Mouse (Mus musculus) megakaryocyte, embryonic 14.5 days (primary cell): ENCODE data around the gene Dyrk3. TPM values are rescaled to one million over a fixed set of nuclear protein-coding genes. Genes with fewer than 3 reads are reported as not detected.

Source experiments
- H3K27me3 ChIP-seq: replicated peaks from 2 replicates; pipeline ENCODE3; 2012; ENCODE audit warnings: inconsistent platforms
- H3K36me3 ChIP-seq: replicated peaks from 2 replicates; pipeline ENCODE3; 2012; ENCODE audit warnings: low read length, inconsistent platforms, mixed read lengths
- H3K4me1 ChIP-seq: 2 replicates; pipeline ENCODE4 v1.6.1; 2012; ENCODE audit warnings: inconsistent platforms
- H3K4me3 ChIP-seq: replicated peaks from 2 replicates; pipeline ENCODE3; 2012; ENCODE audit warnings: moderate library complexity, mild to moderate bottlenecking, inconsistent platforms
- H3K9me3 ChIP-seq: 2 replicates; pipeline ENCODE4 v1.6.1; 2012; ENCODE audit warnings: inconsistent platforms
- FLI1 ChIP-seq: IDR thresholded peaks from 2 replicates; pipeline ENCODE4 v1.6.1; 2012; ENCODE audit warnings: low read length, inconsistent platforms, mixed read lengths
- GATA1 ChIP-seq: IDR thresholded peaks from 3 replicates; pipeline ENCODE4 v1.6.1; 2012; ENCODE audit warnings: mixed read lengths, low read length, inconsistent platforms, borderline replicate concordance
- polyA plus RNA-seq: library from polyadenylated mRNA; stranded (reverse); fragments of >175 nt; gene quantifications from 2 replicates; pipeline ENCODE4 v1.2.3, GENCODE M21; 2012; ENCODE audit warnings: low replicate concordance; ENCODE audit not compliant: insufficient read depth

Dyrk3 gene
- 6.4 and 8.0 TPM in 2 replicates for polyA plus RNA-seq

DNA sequence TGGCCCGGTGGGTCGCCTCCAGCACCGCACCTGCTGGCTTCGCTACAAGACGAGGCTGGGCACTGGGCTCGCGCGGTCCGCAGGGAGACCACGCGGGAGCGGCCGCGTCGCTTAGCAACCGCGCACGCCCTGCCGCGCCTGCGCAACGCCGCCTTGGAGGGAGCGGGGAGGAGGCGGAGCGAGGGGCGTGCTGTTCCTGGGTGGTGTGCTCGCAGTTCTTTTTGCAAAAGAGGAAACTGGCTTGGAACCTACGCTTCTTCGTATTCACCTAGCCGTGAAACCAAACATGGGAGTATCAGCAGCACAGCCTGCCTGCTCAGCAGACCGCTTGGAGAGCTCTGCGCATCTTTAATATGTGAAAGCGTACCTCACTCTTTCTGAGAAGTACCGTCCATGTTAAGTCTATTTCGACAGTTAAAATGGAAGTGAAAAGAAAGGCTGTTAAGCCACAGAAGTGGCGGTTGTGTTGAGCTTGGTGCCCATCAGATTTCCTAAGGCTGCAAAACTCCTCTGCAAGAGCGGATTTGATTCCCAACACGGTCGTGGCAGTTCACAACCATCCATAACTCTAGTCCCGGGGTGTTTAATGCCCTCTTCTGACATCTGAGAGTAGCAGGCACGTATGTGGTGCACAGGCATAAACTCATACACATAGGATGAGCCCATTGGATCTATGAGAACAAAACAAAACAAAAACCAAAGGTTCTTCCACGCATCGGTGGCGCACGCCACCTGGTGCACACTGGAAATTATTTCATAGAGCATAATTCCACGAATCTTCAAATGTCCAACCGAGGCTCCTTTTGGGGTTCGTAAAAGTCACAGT, at the start of gene Dyrk3:
Dyrk3 (minus strand) TSS at position 150 of the 826 bp plus-strand sequence.
- Histone ChIP-seq H3K4me3 (peak within 1 kb of the TSS; percentile 96), H3K27me3 (no peaks in the 10 kb centered on the region), H3K36me3 (peaks cover 20% of the 10 kb centered on the region), H3K4me1 (peaks cover 81% of the 10 kb centered on the region), H3K9me3 (peaks cover 4% of the 10 kb centered on the region; the same call in 1 of the 2 replicates)
- TF ChIP-seq GATA1, result no peak

DNA sequence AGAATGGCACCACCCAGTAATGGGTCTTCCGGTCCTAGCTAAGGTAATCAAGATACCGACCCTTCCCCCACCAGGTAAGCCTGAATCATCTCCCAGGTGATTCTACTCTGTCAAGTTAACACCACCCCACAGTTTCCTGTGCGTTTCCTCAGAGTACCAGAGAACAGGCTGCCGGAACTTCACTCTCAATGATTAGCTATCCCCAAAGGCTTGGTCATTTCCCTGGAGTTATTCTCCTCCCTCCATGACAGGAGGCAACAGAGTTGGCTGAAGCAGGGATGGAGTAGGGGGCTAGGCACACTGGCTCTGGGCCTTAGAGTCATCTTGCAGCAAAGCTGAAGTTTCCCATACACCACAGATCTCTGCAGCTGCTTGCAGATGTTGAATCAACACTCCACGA, 49.7 kb upstream of the Dyrk3 start:
- no peaks in the 10 kb centered on the region for H3K9me3 ChIP-seq
- H3K27me3 ChIP-seq, result no peaks in the 10 kb centered on the region
- peaks cover 62% of the 10 kb centered on the region for H3K36me3 ChIP-seq
- H3K4me1 ChIP-seq, result peaks cover 98% of the 10 kb centered on the region
- TF ChIP-seq FLI1 (no peak), GATA1 (no peak)
- H3K4me3 ChIP-seq, result peak overlapping the region; percentile 12

DNA sequence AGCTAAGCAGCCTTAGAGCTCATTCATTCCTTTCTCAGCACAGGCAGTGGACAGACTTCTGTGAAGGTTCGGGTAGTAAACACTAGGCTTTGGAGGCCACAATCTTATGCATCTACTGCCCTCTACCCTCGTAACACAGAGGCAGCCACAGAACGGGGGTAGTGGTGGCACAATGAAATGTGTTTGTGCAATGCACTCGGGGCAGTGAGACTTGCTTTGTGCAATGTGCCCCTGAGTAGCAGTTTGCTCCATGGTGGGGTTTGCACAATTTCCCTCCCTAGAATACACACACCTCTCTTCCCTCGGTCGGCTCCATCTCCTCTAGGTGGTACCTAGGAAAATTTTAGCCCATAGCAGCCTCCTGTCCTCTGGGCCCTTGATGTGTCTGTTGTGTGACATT, 48.9 kb upstream of the Dyrk3 start:
- Histone ChIP-seq H3K27me3 (no peaks in the 10 kb centered on the region), H3K9me3 (no peaks in the 10 kb centered on the region), H3K4me1 (peaks cover 98% of the 10 kb centered on the region), H3K4me3 (peak overlapping the region; percentile 25), H3K36me3 (peaks cover 63% of the 10 kb centered on the region)
- TF ChIP-seq FLI1, result no peak
- TF ChIP-seq GATA1, result no peak

DNA sequence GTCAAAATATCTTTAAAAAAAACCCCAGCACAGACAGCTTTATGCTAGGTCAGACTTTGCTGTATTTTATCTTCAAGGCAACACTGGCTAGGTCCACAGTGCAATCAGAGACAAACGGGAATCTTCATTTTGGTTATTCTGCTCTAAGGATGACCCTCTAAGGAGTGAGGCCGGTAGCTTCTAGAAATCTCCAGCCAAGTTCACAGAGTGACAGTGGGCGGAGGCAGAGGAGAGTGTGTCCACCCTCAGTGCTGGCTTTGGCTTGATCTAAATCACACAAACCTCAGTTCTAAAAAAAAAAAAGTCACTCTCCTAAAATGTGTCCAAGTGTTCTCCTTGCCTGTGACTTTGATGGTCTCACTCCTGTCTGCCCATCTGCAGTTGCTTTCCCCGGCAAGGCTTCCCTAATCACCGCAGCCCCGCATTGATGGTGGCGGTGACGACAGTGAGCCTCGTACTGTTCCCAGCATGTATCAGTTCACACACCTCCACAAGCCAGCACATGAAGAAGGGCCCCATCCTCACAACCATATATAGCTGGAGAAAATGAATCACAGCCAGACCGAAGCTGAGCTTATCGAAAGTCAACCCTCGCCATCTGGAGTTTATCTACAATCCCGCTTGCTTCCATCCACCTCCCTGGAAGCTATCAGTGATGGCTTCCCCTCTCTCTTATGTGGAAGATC, 47.8 kb upstream of the Dyrk3 start:
- Histone ChIP-seq H3K36me3 (peaks cover 63% of the 10 kb centered on the region), H3K4me3 (no peak overlapping the region), H3K27me3 (no peaks in the 10 kb centered on the region), H3K9me3 (no peaks in the 10 kb centered on the region), H3K4me1 (peaks cover 98% of the 10 kb centered on the region)
- TF ChIP-seq GATA1, result no peak
- no peak for TF ChIP-seq FLI1

DNA sequence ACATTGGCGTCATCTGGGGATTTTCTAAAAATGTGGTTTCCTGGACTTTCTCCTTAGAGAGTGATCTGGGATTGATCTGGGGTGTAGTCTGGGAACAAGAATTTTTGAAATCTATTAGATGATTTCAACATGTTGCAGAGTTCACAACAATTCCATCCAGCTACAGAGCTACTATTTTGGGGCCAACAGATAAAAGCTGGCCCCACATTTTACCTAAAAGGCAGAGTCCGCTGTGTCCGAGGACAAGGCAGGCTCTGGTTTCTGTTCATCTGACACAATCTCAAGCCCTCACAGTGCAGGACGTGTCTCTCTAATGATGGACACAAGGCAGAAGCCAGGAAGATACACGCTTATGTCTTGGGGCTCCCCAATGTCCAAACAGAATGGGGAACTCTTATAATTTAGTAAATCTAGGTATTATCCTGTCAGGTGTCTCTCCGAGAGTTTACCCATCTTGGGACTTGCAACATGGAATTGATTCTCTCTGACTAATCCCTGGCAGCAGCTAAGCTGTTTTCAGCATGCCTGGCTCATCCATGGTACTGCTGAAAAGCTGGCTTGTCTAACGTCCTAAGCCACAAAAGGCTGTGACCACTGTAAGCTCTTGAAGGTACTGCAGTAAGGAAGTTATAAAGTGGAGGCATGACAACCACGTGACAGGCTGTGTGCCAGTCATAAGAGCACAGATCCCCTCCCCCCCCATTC, 47.0 kb upstream of the Dyrk3 start:
- Histone ChIP-seq H3K36me3 (peaks cover 67% of the 10 kb centered on the region), H3K9me3 (no peaks in the 10 kb centered on the region), H3K4me1 (peaks cover 100% of the 10 kb centered on the region), H3K4me3 (no peak overlapping the region), H3K27me3 (no peaks in the 10 kb centered on the region)
- TF ChIP-seq GATA1 (no peak), FLI1 (no peak)

DNA sequence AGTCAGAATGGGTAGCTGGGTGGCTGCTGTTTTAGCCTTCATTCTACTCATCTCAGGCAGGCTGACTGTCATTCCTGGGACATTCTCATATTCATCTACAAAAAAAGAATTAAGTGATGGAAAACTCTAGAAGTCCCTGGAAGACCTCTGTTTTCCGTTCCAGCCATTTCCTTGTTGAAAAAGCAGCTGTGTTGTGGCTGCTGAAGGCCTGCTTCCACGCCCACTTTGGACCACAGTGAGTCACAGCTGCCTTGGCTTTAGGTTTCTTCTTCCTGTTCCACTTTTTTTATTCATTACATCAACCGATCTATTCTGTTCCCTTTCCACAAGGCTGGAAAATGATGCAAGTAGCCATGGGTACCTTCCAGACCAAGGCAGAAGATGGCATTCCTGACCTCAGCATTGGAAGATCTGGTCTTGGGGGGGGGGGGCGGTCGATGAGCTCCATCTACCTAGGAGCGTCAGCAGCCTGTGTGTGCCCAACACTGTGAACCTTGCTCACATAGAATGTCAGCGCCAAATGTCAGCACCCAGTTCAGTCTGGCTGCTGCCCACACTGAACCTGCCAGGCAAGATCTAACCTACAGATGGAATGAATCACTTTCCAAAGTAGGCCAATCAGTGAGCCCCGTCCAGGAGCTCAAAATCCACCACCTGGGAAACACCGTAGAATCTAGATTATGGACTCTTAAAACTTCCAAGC, 46.3 kb upstream of the Dyrk3 start:
- H3K36me3 ChIP-seq, result peaks cover 69% of the 10 kb centered on the region
- TF ChIP-seq GATA1, result no peak
- no peak for TF ChIP-seq FLI1

DNA sequence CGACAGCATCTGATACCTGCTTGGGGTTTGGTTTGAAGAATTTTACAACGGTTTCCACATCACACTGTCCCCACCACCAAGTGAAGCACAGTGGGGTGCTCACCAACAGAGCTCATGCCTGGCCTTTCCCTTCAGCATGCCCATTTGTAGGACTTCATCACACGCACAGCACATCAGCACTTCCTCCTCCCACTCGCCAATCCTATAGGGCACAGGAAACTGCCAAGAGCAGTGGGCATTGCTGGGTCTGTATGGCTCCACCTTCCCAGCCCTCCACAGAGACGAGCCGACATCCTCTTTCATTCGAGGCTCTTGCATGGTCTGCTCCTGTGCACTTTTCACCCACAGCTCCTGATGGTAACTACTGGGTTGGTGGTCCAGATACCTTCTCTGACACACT, 45.1 kb upstream of the Dyrk3 start:
- Histone ChIP-seq H3K4me1 (peaks cover 81% of the 10 kb centered on the region), H3K27me3 (no peaks in the 10 kb centered on the region), H3K4me3 (no peak overlapping the region), H3K9me3 (no peaks in the 10 kb centered on the region), H3K36me3 (peaks cover 73% of the 10 kb centered on the region)
- TF ChIP-seq GATA1 (no peak), FLI1 (no peak)

More for the DNA sequence above, 46.3 kb upstream of the Dyrk3 start:
- H3K4me3 ChIP-seq, result peak overlapping the region; percentile 57
- H3K9me3 ChIP-seq, result no peaks in the 10 kb centered on the region
- H3K4me1 ChIP-seq, result peaks cover 93% of the 10 kb centered on the region
- H3K27me3 ChIP-seq, result no peaks in the 10 kb centered on the region

DNA sequence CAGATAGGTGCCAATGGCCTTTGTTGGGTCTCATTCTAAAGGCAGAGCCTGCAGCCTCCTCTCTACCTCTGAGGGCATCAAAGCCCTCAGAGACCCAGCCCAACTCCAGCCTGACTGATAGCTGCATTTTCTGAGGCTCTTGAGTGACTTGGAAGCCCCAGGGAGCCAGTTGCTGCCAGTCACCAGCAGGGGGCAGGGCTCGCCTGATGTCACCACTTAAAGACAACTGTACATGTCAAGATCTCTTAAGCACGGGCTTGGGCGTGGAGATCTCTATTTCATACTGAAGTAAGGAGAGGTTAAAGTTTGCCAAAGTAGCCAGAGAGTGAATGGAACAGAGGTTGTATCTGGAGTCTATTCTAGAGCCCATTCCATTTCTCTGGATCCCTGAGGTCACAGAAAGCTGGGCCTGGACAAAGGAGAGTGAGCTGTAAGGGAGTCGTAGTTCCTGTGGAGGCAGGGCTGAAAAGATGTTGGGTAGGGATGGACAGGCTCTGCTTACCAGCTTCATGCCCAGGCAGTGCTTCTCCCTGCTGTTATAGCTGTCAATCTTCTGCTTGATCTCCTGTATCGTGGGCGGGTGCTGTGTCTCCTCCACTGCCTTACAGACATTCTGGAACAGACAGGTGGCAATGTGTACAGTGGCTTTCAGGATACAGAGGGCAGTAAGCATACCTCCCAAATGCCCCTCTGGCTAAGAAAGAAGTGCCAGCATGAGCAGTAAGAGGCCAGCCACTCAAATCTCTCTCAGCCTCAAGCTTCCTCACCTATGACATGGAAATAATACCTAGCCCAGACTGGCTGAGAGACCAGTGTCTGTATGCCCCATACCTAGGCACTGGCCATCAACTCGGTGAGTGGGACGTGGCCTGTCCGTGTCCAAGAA, 43.7 kb upstream of the Dyrk3 start:
- Histone ChIP-seq H3K4me1 (peaks cover 68% of the 10 kb centered on the region), H3K27me3 (no peaks in the 10 kb centered on the region), H3K36me3 (peaks cover 73% of the 10 kb centered on the region), H3K4me3 (peak overlapping the region; percentile 21), H3K9me3 (no peaks in the 10 kb centered on the region)
- TF ChIP-seq FLI1, result no peak
- no peak for TF ChIP-seq GATA1
